Mouse (Mus musculus): Measurements from ENCODE around the gene Nfam1.

DNA sequence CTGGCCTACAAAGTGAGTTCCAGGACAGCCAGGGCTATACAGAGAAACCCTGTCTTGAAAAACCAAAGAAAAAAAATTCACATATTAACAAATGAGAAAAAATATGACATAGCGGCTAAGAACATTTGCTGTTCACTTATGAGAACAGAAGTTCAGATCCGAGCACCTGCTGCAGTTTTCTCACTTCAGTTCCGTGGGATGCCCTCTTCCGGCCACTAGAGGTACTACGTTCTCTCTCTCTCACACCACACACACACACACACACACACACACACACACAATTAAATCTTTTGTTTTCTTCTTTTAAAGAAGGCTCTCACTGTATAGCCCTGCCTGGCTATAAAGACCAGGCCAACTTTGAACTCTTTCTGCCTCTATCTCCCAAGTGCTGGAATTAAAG is 35.2 kb upstream of the Nfam1 start:
- TF ChIP-seq CTCF (IDR thresholded peaks at IDR 0.05; ENCODE audit: insufficient read depth, low read length) (no peak), POLR2A (IDR thresholded peaks at IDR 0.05; ENCODE audit: borderline replicate concordance, extremely low read depth, low read depth, low read length) (no peak)
